Mouse (Mus musculus) heart, postnatal 0 days (tissue): ENCODE measurements around the gene Dzank1.

Experiments used
- CTCF ChIP-seq: IDR thresholded peaks from 2 replicates; pipeline ENCODE4 v1.5.1; 2016; ENCODE audit warnings: antibody characterized with exemption, control low read depth, low read depth
- EP300 ChIP-seq: IDR thresholded peaks from 2 replicates; pipeline ENCODE4 v1.6.1; 2016; ENCODE audit warnings: antibody characterized with exemption, low read depth

- TF ChIP-seq EP300 = no peak
- no peak for TF ChIP-seq CTCF
Observed at GRCm38 (mm10) chr2:144545061-144545460, 17.8 kb upstream of the Dzank1 start.
